Comparison of ENCODE assay signal across 26 mouse cellular contexts in the genomic region with DNA sequence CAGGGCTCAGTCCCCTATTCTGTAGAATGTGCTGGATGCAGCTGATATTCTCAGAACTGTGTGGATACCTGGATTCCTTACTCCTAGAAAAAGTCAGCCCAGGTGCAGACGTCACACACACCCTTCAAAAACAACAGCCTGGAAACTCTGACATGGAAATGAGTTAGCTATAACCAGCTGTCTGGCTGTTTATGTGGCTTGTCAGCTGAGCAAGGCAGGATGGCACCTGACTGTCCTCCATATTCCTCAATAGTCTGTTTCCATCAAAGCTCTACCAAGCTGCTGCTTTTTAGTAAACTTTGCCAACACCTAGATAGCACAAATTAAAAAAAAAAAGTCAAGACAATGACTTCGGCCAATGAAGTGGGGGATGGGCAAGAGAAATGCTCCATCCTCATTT.
"Had no signal": no experiment of that assay in that cellular context is flagged by ENCODE, and none has a peak within 500 bp of the region (broad histone marks: within the 10 kb centered on the region; RNA-seq: fewer than 3 reads in every experiment).

No protein-coding gene starts in this region.

- H3K9me3 ChIP-seq: embryonic facial prominence, embryonic 10.5 days; embryonic facial prominence, embryonic 12.5 days; embryonic facial prominence, embryonic 13.5 days; embryonic facial prominence, embryonic 15.5 days; heart, embryonic 10.5 days had no signal

- H3K27me3 ChIP-seq: embryonic facial prominence, embryonic 12.5 days; embryonic facial prominence, embryonic 13.5 days; embryonic facial prominence, embryonic 15.5 days had no signal

- H3K9ac ChIP-seq: embryonic facial prominence, embryonic 12.5 days; embryonic facial prominence, embryonic 13.5 days; embryonic facial prominence, embryonic 15.5 days; forebrain, postnatal 0 days had no signal

- H3K36me3 ChIP-seq: embryonic facial prominence, embryonic 12.5 days; embryonic facial prominence, embryonic 13.5 days; embryonic facial prominence, embryonic 15.5 days; heart, embryonic 10.5 days had no signal

- DNase-seq: cerebellum, adult 2 months; cerebellum, adult 8-10 months; cerebellum, adult 9-10 months; cerebellum, adult 9-11 months; cerebellum, postnatal 10 days; cerebellum, postnatal 14 days; cerebellum, postnatal 25 days; cerebellum, postnatal 36 days; embryo, embryonic 11 days; forebrain, postnatal 0 days; gastrocnemius, adult 2 months; gastrocnemius, postnatal 10 days; gastrocnemius, postnatal 14 days; gastrocnemius, postnatal 25 days; gastrocnemius, postnatal 36 days; heart, adult 11 months; heart, adult 18-20 months; heart, adult 2 months had no signal

- H3K27ac ChIP-seq: embryonic facial prominence, embryonic 10.5 days; embryonic facial prominence, embryonic 12.5 days; embryonic facial prominence, embryonic 13.5 days; embryonic facial prominence, embryonic 15.5 days; gastrocnemius, adult 2 months; heart, adult 2 months; heart, embryonic 10.5 days had no signal

- H3K4me2 ChIP-seq: embryonic facial prominence, embryonic 12.5 days; embryonic facial prominence, embryonic 13.5 days; embryonic facial prominence, embryonic 15.5 days had no signal

- H3K4me3 ChIP-seq: embryonic facial prominence, embryonic 10.5 days; embryonic facial prominence, embryonic 12.5 days; embryonic facial prominence, embryonic 13.5 days; embryonic facial prominence, embryonic 15.5 days; erythroblast, embryonic 14.5 days; gastrocnemius, adult 2 months; heart, adult 2 months; heart, embryonic 10.5 days had no signal

- ATAC-seq: forebrain, embryonic 14.5 days; forebrain, embryonic 16.5 days; forebrain, postnatal 0 days had no signal
